Mouse (Mus musculus): ENCODE measurements around the gene Avil.

GRCm38 (mm10) chr10:126972988-126973387, 27.5 kb upstream of the Avil start:
- TF ChIP-seq CTCF (IDR thresholded peaks at IDR 0.05; ENCODE audit: low read depth) (no peak), EP300 (optimal IDR thresholded peaks at IDR 0.05) (no peak)

Measured in stomach, postnatal 0 days (tissue).